Mouse (Mus musculus) lung, adult 18-20 months (tissue): Measurements from ENCODE around the gene Slc35b2.
A peak's percentile ranks its signal among the peaks of the same experiment; 100 is the strongest.

ENCODE experiments used
- DNase-seq, 2 experiments: peaks; one replicate each; pipeline ENCODE4 v3.0.0; 2022; ENCODE audit warnings: mixed read lengths in 2 of 2

The Slc35b2 gene

GRCm38 (mm10) chr17:45563655-45564530 is at the start of gene Slc35b2:
Slc35b2 (plus strand) TSS chr17:45563874.
- DNase-seq, result peak; percentile 93 to 94

GRCm38 (mm10) chr17:45515204-45515726 is 48.4 kb upstream of the Slc35b2 start:
- no peak for DNase-seq

- DNase-seq, result no peak
Measured at GRCm38 (mm10) chr17:45515806-45516205, 47.9 kb upstream of the Slc35b2 start.

GRCm38 (mm10) chr17:45516488-45516887 is 47.2 kb upstream of the Slc35b2 start:
- DNase-seq, result peak; percentile 59 to 61

- DNase-seq, result no peak
Measured at GRCm38 (mm10) chr17:45517135-45517534, 46.5 kb upstream of the Slc35b2 start.

GRCm38 (mm10) chr17:45517549-45518215 is 46.0 kb upstream of the Slc35b2 start:
- no peak for DNase-seq

GRCm38 (mm10) chr17:45518766-45519475 is 44.8 kb upstream of the Slc35b2 start:
- no peak for DNase-seq

GRCm38 (mm10) chr17:45520136-45520535 is 43.5 kb upstream of the Slc35b2 start:
- DNase-seq, result no peak

- peak; percentile 17 to 28 for DNase-seq
Measured at GRCm38 (mm10) chr17:45523263-45523662, 40.4 kb upstream of the Slc35b2 start, which contains the start of gene Tcte1. Tcte1 (plus strand) TSS chr17:45523434.

GRCm38 (mm10) chr17:45524961-45525360 is 38.7 kb upstream of the Slc35b2 start:
- no peak for DNase-seq

GRCm38 (mm10) chr17:45526571-45526970 is 37.1 kb upstream of the Slc35b2 start:
- no peak for DNase-seq

- no peak for DNase-seq
Measured at GRCm38 (mm10) chr17:45530346-45530782, 33.3 kb upstream of the Slc35b2 start.

- no peak for DNase-seq
Measured at GRCm38 (mm10) chr17:45532896-45533295, 30.8 kb upstream of the Slc35b2 start.

- DNase-seq, result no peak
Measured at GRCm38 (mm10) chr17:45536264-45536663, 27.4 kb upstream of the Slc35b2 start.

- DNase-seq, result no peak
Measured at GRCm38 (mm10) chr17:45538394-45538793, 25.3 kb upstream of the Slc35b2 start.

- no peak for DNase-seq
Measured at GRCm38 (mm10) chr17:45539664-45540063, 24.0 kb upstream of the Slc35b2 start.

- DNase-seq, result no peak
Measured at GRCm38 (mm10) chr17:45542129-45542528, 21.5 kb upstream of the Slc35b2 start.

GRCm38 (mm10) chr17:45542705-45543104 is 21.0 kb upstream of the Slc35b2 start:
- no peak for DNase-seq

- no peak for DNase-seq
Measured at GRCm38 (mm10) chr17:45543115-45543514, 20.6 kb upstream of the Slc35b2 start.

GRCm38 (mm10) chr17:45544001-45544872 is 19.4 kb upstream of the Slc35b2 start:
- no peak for DNase-seq

GRCm38 (mm10) chr17:45544873-45545277 is 18.8 kb upstream of the Slc35b2 start:
- no peak for DNase-seq
